Mouse (Mus musculus) hindbrain, embryonic 15.5 days (tissue): ENCODE measurements at regions not wholly inside any gene's neighbourhood (a gene's known extent, or its start where the extent isn't known, plus 50 kb on each side); places are given as distances from the start of the nearest gene placed in this dataset.

ENCODE experiments used
- ATAC-seq: fragments of 200-750 bp; cut with Nextera tagmentation; 2 replicates; pipeline ENCODE4 v1.8.0; 2017; ENCODE audit warnings: low read depth, moderate number of reproducible peaks, moderate TSS enrichment; ENCODE audit not compliant: low FRiP score
- H3K27ac ChIP-seq: fragments of 300-500 bp; sonication (generic); replicated peaks from 2 replicates; pipeline ENCODE4 v1.5.1; 2015; ENCODE audit warnings: mild to moderate bottlenecking, inconsistent platforms
- H3K27me3 ChIP-seq: fragments of 300-500 bp; sonication (generic); 2 replicates; pipeline ENCODE4 v1.6.1; 2015; ENCODE audit warnings: control low read depth, inconsistent platforms
- H3K36me3 ChIP-seq: fragments of 300-500 bp; sonication (generic); 2 replicates; pipeline ENCODE4 v1.6.1; 2015; ENCODE audit warnings: control low read depth, inconsistent platforms
- H3K4me1 ChIP-seq: fragments of 300-500 bp; sonication (generic); replicated peaks from 2 replicates; pipeline ENCODE4 v1.6.1; 2015; ENCODE audit warnings: control low read depth, inconsistent platforms
- H3K4me2 ChIP-seq: fragments of 300-500 bp; sonication (generic); 2 replicates; pipeline ENCODE4 v1.6.1; 2015; ENCODE audit warnings: moderate library complexity, mild to moderate bottlenecking, inconsistent platforms
- H3K4me3 ChIP-seq: fragments of 300-500 bp; sonication (generic); 2 replicates; pipeline ENCODE4 v1.5.1; 2015; ENCODE audit warnings: mild to moderate bottlenecking, inconsistent platforms
- H3K9ac ChIP-seq: fragments of 300-500 bp; sonication (generic); 2 replicates; pipeline ENCODE4 v1.6.1; 2015; ENCODE audit warnings: inconsistent platforms
- H3K9me3 ChIP-seq: fragments of 300-500 bp; sonication (generic); 2 replicates; pipeline ENCODE4 v1.6.1; 2016; ENCODE audit warnings: control low read depth, inconsistent platforms
- WGBS: fragments of 180-500 bp; shearing (Covaris S2); methylation state at CpG from one replicate; pipeline ENCODE4 v1.1.7; 2015; 5-methylcytosine and 5-hydroxymethylcytosine counted together

DNA sequence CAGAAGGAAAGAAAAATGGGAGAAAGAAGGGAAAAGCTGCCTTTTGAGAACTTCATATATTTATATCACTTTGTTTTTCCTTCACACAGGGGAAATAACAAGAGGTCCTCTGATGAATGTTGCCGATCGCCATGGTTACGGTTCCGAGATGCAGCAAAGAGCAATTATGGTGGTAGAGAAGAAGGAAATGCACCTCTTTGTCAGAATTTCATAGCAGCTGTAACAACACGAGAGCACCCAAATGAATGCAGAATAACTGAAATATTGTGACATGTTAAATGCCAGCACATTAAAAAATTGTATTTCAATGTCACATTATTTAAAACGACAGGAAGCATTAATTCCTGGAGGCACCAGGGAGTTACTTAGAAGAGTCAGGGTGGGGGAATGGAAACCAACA, 279.4 kb downstream of the Mctp2 start:
- H3K4me2 ChIP-seq: no peak overlapping the region
- H3K4me1 ChIP-seq: no peaks in the 10 kb centered on the region
- no peaks in the 10 kb centered on the region for H3K9me3 ChIP-seq
- no peak overlapping the region for H3K4me3 ChIP-seq
- no peaks in the 10 kb centered on the region for H3K27me3 ChIP-seq
- no peak overlapping the region for H3K9ac ChIP-seq
- H3K36me3 ChIP-seq: no peaks in the 10 kb centered on the region
- no peak overlapping the region for H3K27ac ChIP-seq
- no peak for ATAC-seq
- WGBS: 54% methylated on average over 6 of the region's 6 CpGs

DNA sequence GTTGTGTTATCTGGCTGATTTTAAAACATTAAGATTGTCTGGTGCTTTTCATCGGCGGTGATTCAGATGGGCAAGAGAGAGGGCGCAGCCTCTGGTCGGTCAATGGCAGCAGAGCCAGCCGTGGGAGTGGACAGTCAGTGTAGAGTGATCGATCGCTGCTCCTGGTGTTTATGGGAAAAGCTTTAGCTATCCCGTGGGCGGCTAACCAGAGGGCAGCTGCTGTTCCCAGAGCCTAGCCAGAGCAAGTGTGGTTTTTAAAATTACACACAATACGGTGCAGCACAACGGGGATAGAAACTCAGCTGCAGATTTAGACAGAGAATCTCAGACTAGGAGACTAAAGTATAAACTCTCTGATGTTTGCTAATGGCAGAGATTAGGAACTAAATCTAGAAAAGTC, 297.3 kb downstream of the Mctp2 start:
- WGBS: 86% methylated on average over 11 of the region's 11 CpGs

DNA sequence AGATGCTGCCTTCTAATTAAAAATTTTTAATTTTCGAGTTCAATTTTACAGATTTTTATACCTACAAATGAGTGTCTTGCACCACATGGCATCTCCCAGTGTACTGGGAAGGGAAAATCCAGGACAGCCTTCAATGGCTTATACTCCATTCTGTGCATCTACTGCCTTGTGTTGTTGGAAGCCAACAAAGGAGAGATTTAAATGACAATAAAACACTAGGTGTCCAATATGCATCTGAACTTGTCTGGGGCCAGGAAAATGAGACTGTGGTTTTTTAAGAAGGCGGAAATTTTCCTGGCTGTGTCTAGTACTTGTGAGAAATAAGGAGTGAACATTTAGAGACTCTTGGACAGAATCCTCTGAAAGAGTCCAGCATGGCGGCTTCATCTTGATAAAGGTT, 302.1 kb downstream of the Mctp2 start:
- H3K9ac ChIP-seq: no peak overlapping the region
- no peaks in the 10 kb centered on the region for H3K27me3 ChIP-seq
- H3K36me3 ChIP-seq: no peaks in the 10 kb centered on the region
- no peak overlapping the region for H3K4me2 ChIP-seq
- no peaks in the 10 kb centered on the region for H3K9me3 ChIP-seq
- H3K27ac ChIP-seq: no peak overlapping the region
- no peak for ATAC-seq
- no peak overlapping the region for H3K4me3 ChIP-seq
- WGBS: 69% methylated on average over 3 of the region's 3 CpGs
- no peaks in the 10 kb centered on the region for H3K4me1 ChIP-seq

More for the DNA sequence above, 297.3 kb downstream of the Mctp2 start:
- Histone ChIP-seq H3K4me1 (no peaks in the 10 kb centered on the region), H3K9me3 (no peaks in the 10 kb centered on the region), H3K27ac (no peak overlapping the region), H3K9ac (no peak overlapping the region), H3K4me2 (no peak overlapping the region), H3K4me3 (no peak overlapping the region), H3K36me3 (no peaks in the 10 kb centered on the region), H3K27me3 (no peaks in the 10 kb centered on the region)
- no peak for ATAC-seq

DNA sequence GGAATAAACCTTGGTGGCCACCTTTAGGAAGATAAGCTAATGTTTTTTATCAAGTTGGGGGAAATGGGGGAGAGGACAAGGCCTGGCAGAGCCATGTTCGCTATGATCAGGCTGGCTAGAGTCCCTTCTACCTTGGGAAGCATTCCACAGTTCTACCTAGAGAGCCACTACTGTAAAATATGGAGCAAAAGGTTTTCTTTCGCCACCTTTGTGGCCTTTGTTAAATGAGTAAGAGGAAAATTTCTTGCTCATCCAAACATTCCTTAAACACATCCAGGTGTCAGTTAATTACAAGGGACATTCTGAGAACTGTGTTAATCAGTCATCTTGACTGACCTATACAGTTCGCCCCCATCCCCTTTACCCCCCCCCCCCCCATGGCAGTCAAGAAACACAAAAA, 313.9 kb downstream of the Mctp2 start:
- Histone ChIP-seq H3K27ac (no peak overlapping the region), H3K4me1 (no peaks in the 10 kb centered on the region), H3K4me3 (no peak overlapping the region), H3K9ac (no peak overlapping the region), H3K36me3 (no peaks in the 10 kb centered on the region), H3K4me2 (no peak overlapping the region), H3K9me3 (no peaks in the 10 kb centered on the region), H3K27me3 (no peaks in the 10 kb centered on the region)
- WGBS: 88% methylated on average over 3 of the region's 3 CpGs
- ATAC-seq: no peak

DNA sequence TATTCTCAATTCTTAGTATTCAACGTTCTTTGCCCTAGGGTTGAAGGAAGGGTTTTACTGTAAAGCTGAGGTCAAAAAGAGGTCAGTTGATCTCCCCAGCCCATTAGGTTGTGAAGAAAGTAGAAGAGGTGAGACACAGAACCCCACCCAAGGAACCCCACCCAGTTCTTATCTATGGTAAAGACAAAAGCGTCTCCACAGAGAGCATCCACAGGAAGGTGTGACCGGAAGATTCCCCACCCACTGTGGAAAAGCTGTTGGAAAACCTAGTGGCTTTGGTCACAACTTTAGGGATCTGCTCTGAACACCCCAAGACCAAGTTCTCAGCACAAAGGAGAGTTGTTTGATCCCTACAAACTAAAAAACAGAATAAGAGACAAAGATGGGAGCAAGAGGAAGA, 314.6 kb downstream of the Mctp2 start:
- Histone ChIP-seq H3K9me3 (no peaks in the 10 kb centered on the region), H3K4me1 (no peaks in the 10 kb centered on the region), H3K4me2 (no peak overlapping the region), H3K27me3 (no peaks in the 10 kb centered on the region), H3K4me3 (no peak overlapping the region), H3K27ac (no peak overlapping the region), H3K9ac (no peak overlapping the region), H3K36me3 (no peaks in the 10 kb centered on the region)
- ATAC-seq: no peak
- 84% methylated on average over 3 of the region's 3 CpGs for WGBS

DNA sequence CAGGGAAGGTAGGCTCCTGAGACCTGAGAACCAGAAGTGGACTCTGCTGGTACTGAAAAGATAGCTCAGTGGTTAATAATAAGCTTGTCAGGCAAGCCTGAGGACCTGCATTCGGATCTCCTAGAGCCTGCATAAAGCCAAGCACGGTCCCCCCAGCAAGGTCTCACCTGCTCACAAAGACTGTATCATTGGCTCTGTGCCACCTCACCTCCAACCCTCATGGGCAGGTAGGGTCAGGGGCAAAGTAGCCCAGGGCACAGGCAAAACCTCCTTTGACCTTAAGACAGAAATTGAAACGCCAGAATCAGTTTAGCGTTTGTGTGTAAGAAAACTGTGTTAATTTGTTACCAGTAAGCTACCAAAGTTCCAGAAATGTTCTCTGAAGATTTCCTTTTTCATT, 315.2 kb downstream of the Mctp2 start:
- no peaks in the 10 kb centered on the region for H3K9me3 ChIP-seq
- no peak overlapping the region for H3K4me2 ChIP-seq
- H3K27ac ChIP-seq: no peak overlapping the region
- no peak overlapping the region for H3K4me3 ChIP-seq
- no peaks in the 10 kb centered on the region for H3K27me3 ChIP-seq
- whole genome bisulfite sequencing: 93% methylated on average over 4 of the region's 4 CpGs
- H3K4me1 ChIP-seq: no peaks in the 10 kb centered on the region
- no peaks in the 10 kb centered on the region for H3K36me3 ChIP-seq
- no peak for ATAC-seq
- H3K9ac ChIP-seq: no peak overlapping the region

DNA sequence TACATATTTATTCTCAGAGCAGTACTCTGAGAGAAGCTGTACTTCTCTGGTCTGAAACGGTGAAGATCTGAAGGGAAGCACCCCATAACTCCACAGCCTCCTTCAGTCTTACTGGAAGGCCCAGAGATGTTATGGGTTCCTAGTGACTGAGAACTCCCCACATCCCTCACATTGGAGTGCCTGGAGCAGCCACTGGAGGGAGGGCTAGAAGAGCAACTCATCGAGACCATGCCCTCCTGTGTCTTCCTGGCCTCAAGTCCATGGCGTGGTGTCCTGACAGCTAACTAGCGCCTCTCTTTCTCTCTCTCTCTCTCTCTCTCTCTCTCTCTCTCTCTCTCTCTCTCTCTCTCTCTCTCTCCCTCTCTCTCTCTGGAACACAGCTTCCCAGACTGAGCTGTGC, 340.4 kb downstream of the Mctp2 start:
- Histone ChIP-seq H3K4me2 (no peak overlapping the region), H3K27me3 (no peaks in the 10 kb centered on the region), H3K9ac (no peak overlapping the region), H3K36me3 (no peaks in the 10 kb centered on the region), H3K9me3 (no peaks in the 10 kb centered on the region), H3K27ac (no peak overlapping the region), H3K4me3 (no peak overlapping the region), H3K4me1 (peaks cover 4% of the 10 kb centered on the region; the same call in 1 of the 2 replicates)
- 80% methylated on average over 4 of the region's 4 CpGs for WGBS
- no peak for ATAC-seq

DNA sequence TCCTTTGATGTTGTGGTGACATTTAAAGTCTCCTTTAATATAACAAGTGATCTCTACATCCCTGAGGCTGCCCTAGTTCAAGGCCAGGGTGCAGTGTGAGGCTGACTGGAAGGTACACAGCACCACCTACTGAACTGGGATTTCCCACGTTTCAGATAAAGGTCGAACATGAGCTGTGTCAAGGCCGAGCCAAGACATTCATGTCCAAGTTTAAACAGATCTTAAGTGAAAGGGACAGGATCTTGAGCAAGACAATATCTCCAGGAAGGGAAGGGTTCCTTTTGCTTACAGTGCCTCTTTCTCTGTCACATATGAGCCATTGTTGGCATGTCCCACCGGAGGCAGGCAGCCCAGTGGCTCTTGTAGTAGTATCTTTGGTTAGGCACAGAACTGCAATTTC, 343.0 kb downstream of the Mctp2 start:
- Histone ChIP-seq H3K27ac (no peak overlapping the region), H3K27me3 (no peaks in the 10 kb centered on the region), H3K9ac (no peak overlapping the region), H3K4me2 (no peak overlapping the region), H3K4me1 (peaks cover 12% of the 10 kb centered on the region; the same call in 1 of the 2 replicates), H3K36me3 (no peaks in the 10 kb centered on the region), H3K4me3 (no peak overlapping the region), H3K9me3 (no peaks in the 10 kb centered on the region)
- ATAC-seq: no peak; the same call in 1 of the 2 replicates
- 78% methylated on average over 4 of the region's 4 CpGs for WGBS

DNA sequence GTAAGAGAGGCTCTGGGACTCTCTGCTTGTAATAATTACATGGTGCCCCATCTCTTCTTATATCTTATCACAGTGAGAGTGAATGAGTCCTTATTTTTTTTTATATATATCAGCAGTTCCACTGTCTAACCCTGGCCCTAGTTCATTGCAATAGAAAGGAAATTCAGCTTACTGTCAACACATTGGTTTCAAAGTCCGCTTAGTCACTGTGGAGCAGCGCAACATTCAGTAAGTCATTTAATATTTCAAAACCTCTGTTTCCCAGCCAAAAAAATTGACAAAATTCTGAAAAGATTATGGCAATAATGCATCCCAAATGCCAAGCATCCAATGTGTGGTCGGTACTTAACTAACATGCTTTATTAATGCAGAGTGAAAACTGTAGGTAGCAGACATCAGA, 343.6 kb downstream of the Mctp2 start:
- WGBS: 96% methylated on average over 3 of the region's 3 CpGs
- Histone ChIP-seq H3K4me2 (no peak overlapping the region), H3K4me1 (peaks cover 12% of the 10 kb centered on the region; the same call in 1 of the 2 replicates), H3K9ac (no peak overlapping the region), H3K4me3 (no peak overlapping the region), H3K27me3 (no peaks in the 10 kb centered on the region), H3K9me3 (no peaks in the 10 kb centered on the region), H3K36me3 (no peaks in the 10 kb centered on the region), H3K27ac (no peak overlapping the region)
- ATAC-seq: no peak

DNA sequence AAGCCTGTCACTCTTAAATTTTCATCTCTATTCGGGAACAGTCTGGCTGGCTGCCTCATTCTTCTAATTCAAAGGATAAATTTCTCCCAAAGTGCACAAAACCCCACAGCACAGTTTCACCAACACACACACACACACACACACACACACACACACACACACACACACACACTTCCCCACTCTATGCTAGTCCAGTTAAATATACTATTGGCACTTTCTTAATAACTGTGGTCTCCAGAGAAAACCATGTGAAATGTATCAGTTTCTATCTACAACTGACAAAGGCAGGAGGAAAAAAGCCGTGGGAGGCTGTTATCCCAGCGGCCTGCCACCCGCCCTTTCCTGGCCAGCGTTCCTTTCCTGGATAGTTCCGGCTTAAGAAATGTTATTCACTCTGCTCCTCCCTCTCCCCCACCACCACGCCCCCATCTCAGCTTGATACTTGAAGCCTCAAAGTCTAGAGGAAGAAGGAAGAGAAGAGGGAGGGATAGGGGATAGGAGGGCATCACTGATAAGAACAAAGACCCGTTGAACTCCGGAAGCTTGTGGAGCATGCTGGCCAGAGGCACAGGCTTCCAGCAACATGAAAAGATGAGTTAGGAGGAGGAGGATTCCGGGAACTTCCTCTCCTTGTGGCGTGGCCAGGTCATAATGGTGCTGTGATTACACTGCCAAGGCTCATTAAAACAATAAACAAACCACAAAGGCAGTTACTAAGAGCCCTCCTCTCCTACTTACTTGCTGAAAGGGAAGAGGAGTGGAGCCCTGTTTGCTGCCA, 345.8 kb downstream of the Mctp2 start:
- ATAC-seq: peak; percentile 79
- 0 out of 2 replicates have a peak overlapping the region, but pooled peaks have one; percentile 15 for H3K27ac ChIP-seq
- no peaks in the 10 kb centered on the region for H3K9me3 ChIP-seq
- no peaks in the 10 kb centered on the region for H3K36me3 ChIP-seq
- no peaks in the 10 kb centered on the region for H3K27me3 ChIP-seq
- no peak overlapping the region for H3K9ac ChIP-seq
- WGBS: 2% methylated on average over 11 of the region's 11 CpGs
- no peak overlapping the region for H3K4me3 ChIP-seq
- H3K4me2 ChIP-seq: peak overlapping the region; percentile 32
- peaks cover 12% of the 10 kb centered on the region; the same call in 1 of the 2 replicates for H3K4me1 ChIP-seq

DNA sequence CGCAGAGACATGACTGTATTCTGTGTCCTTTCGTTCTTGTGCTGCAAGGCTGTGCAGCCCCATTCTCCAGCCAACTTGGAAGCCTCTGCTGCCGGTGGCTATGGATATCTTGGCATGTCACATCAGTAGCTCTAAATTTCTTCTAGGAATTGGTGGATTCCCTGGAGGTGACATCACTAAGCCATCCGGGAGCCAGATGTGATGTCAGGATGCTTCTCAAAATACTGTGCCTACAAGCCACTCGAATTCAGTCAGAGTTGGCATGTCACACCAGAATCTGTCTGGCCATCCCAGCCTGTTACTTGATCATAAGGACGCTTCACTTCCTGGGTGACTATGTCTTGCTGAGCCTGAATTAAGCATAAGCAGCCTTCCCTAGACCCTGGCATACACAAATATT, 359.9 kb downstream of the Mctp2 start:
- ATAC-seq: no peak
- H3K27ac ChIP-seq: no peak overlapping the region
- H3K36me3 ChIP-seq: no peaks in the 10 kb centered on the region
- H3K27me3 ChIP-seq: no peaks in the 10 kb centered on the region
- H3K4me1 ChIP-seq: peaks cover 13% of the 10 kb centered on the region; the same call in 1 of the 2 replicates
- H3K9ac ChIP-seq: no peak overlapping the region
- WGBS: 88% methylated on average over 6 of the region's 6 CpGs
- H3K4me3 ChIP-seq: no peak overlapping the region
- no peak overlapping the region for H3K4me2 ChIP-seq
- H3K9me3 ChIP-seq: no peaks in the 10 kb centered on the region

DNA sequence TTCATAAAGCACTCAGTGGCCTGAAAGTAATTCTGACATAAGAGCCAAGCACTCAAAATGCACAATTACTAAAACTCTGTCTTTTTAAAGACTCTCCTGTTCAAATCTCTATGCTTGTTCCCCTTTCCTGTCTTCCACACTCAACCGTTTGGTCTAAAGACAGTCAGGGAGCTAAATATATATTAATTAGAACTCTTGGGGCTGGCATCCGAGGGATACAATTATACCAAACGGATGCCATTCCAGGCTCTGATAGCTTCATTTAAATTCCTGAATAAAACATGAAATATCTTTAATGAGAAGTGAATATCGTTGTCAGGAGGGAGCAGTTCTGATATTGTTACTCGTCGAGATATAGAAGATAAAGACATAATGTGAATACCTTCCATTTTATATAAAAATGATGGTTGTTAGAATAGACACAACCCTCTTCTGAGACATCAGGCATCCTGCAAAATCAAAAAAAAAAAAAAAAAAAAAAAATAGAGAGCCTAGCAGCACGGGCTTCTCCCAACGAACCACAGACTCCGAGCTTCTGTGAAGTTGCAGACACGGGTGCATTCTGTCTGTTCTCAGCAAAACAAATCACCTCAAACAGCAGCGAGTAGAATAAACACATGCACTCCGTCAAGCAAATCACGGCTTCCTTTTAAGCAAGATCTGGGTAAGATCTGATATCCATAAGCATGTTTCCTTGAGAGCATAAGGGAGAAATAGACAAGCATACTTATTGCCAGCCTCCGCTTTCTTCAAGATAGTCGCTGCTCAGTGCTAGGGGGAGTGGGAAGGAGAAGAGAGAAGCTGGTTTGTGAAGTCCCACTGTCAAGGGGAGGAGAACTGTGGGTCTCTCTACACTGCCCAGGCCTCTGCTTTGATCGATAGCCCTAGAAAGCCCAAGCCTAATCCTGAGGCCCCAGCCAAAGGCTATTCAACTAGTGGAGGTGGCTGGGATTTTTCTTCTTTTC, 363.0 kb downstream of the Mctp2 start:
- Histone ChIP-seq H3K9me3 (no peaks in the 10 kb centered on the region), H3K9ac (no peak overlapping the region), H3K4me3 (no peak overlapping the region), H3K27me3 (no peaks in the 10 kb centered on the region), H3K27ac (no peak overlapping the region; the same call in 1 of the 2 replicates), H3K4me1 (peaks cover 14% of the 10 kb centered on the region; the same call in 1 of the 2 replicates), H3K4me2 (0 out of 2 replicates have a peak overlapping the region, but pooled peaks have one; percentile 19), H3K36me3 (no peaks in the 10 kb centered on the region)
- no peak for ATAC-seq
- WGBS: 44% methylated on average over 16 of the region's 16 CpGs
